Mouse (Mus musculus): ENCODE data around the gene Ptprm.

Ptprm gene

GRCm38 (mm10) chr17:66991815-66992214, 362.4 kb downstream of the Ptprm start:
- DNase-seq (ENCODE audit: low read depth, low spot score): no peak

- DNase-seq (ENCODE audit: low read depth, low spot score): no peak
Observed at GRCm38 (mm10) chr17:66990761-66991160, 363.5 kb downstream of the Ptprm start.

GRCm38 (mm10) chr17:66988014-66988413, 366.2 kb downstream of the Ptprm start:
- no peak for DNase-seq (ENCODE audit: low read depth, low spot score)

- no peak for DNase-seq (ENCODE audit: low read depth, low spot score)
Observed at GRCm38 (mm10) chr17:66981649-66982048, 372.6 kb downstream of the Ptprm start.

GRCm38 (mm10) chr17:66979971-66980370, 374.3 kb downstream of the Ptprm start:
- DNase-seq (ENCODE audit: low read depth, low spot score): no peak

GRCm38 (mm10) chr17:66976490-66976889, 377.8 kb downstream of the Ptprm start:
- no peak for DNase-seq (ENCODE audit: low read depth, low spot score)

GRCm38 (mm10) chr17:66972976-66973375, 381.3 kb downstream of the Ptprm start:
- DNase-seq (ENCODE audit: low read depth, low spot score): no peak

- DNase-seq (ENCODE audit: low read depth, low spot score): no peak
Observed at GRCm38 (mm10) chr17:66960986-66961385, 393.3 kb downstream of the Ptprm start.

GRCm38 (mm10) chr17:66960557-66960956, 393.7 kb downstream of the Ptprm start:
- no peak for DNase-seq (ENCODE audit: low read depth, low spot score)

GRCm38 (mm10) chr17:66959815-66960214, 394.4 kb downstream of the Ptprm start:
- no peak for DNase-seq (ENCODE audit: low read depth, low spot score)

- DNase-seq (ENCODE audit: low read depth, low spot score): no peak
Observed at GRCm38 (mm10) chr17:66958766-66959165, 395.5 kb downstream of the Ptprm start.

- no peak for DNase-seq (ENCODE audit: low read depth, low spot score)
Observed at GRCm38 (mm10) chr17:66944498-66944897, 409.8 kb downstream of the Ptprm start.

- DNase-seq (ENCODE audit: low read depth, low spot score): no peak
Observed at GRCm38 (mm10) chr17:66943539-66943938, 410.7 kb downstream of the Ptprm start.

- no peak for DNase-seq (ENCODE audit: low read depth, low spot score)
Observed at GRCm38 (mm10) chr17:66925611-66926010, 428.6 kb downstream of the Ptprm start.

- DNase-seq (ENCODE audit: low read depth, low spot score): no peak
Observed at GRCm38 (mm10) chr17:66914696-66915095, 439.6 kb downstream of the Ptprm start.

GRCm38 (mm10) chr17:66912533-66912932, 441.7 kb downstream of the Ptprm start:
- no peak for DNase-seq (ENCODE audit: low read depth, low spot score)

- no peak for DNase-seq (ENCODE audit: low read depth, low spot score)
Observed at GRCm38 (mm10) chr17:66912120-66912519, 442.1 kb downstream of the Ptprm start.

- DNase-seq (ENCODE audit: low read depth, low spot score): no peak
Observed at GRCm38 (mm10) chr17:66909901-66910300, 444.4 kb downstream of the Ptprm start.

- DNase-seq (ENCODE audit: low read depth, low spot score): no peak
Observed at GRCm38 (mm10) chr17:66908921-66909320, 445.3 kb downstream of the Ptprm start.

- no peak for DNase-seq (ENCODE audit: low read depth, low spot score)
Observed at GRCm38 (mm10) chr17:66894181-66894580, 460.1 kb downstream of the Ptprm start.

- no peak for DNase-seq (ENCODE audit: low read depth, low spot score)
Observed at GRCm38 (mm10) chr17:66891916-66892315, 462.3 kb downstream of the Ptprm start.

- DNase-seq (ENCODE audit: low read depth, low spot score): no peak
Observed at GRCm38 (mm10) chr17:66891067-66891862, 463.0 kb downstream of the Ptprm start.

GRCm38 (mm10) chr17:66882304-66882703, 472.0 kb downstream of the Ptprm start:
- DNase-seq (ENCODE audit: low read depth, low spot score): no peak
